Comparison of ENCODE assay signal across 9 mouse cellular contexts in the genomic region with DNA sequence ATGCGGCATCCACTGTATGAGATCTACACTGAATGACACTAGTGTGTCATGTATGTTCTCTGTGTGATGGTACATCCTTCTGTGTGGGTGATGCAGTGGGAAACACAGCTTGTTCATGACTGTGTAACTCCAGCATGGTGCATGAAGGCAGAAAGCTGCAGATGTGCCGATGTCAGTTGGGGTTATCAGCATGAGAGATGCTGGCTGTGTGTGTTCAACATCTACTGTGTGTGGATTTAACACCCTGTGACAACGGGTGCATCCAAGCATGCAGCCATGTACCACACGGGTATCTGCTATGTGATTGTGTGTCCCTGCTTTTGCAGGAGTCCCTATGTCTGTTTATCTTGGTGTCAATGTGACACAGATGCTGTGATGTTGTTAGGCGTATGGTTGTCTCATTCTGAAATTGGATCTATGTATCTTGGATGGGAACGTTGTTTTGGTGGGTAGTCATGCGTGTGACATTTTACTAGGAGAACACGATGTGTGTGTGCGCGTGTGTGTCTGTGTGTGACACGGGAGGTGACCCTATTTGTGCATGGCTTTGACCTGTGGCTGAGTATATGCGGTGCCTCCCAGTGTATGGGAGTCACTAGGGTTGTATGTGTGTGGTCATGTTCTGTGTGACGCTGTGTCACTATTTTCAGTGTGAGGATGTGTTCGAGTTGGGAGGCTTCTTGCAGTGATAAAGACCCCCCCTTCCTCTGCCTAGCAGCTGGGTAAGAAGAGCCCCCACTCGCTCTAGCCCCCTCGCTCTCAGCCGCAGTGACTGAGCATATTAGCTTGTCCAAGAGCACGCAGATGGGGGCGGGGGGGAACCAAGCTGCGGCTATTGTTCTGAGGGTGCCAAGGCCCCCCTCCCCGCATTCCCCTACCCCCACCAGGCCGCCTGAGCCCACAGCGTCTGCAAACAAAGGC. TPM values are rescaled to one million over a fixed set of nuclear protein-coding genes. Genes with fewer than 3 reads are reported as not detected.
DNase-seq lines count a peak whose midpoint lies in the region; ATAC-seq lines count a peak whose summit lies in the region.
"Had no signal": no experiment of that assay in that cellular context is flagged by ENCODE, and none has a peak within 500 bp of the region (broad histone marks: within the 10 kb centered on the region; RNA-seq: fewer than 3 reads in every experiment).

No protein-coding gene starts in this region.

- peaks cover 12% of the 10 kb centered on the region for H3K4me1 ChIP-seq in heart, embryonic 15.5 days (replicated peaks)
- H3K4me1 ChIP-seq in hindbrain, embryonic 13.5 days (replicated peaks) = peaks cover 37% of the 10 kb centered on the region
- peaks cover 38% of the 10 kb centered on the region for H3K4me1 ChIP-seq in midbrain, embryonic 13.5 days (replicated peaks)

- H3K27me3 ChIP-seq in heart, embryonic 15.5 days = peaks cover 79% of the 10 kb centered on the region
- H3K27me3 ChIP-seq in hindbrain, embryonic 13.5 days = peaks cover 30% of the 10 kb centered on the region
- peaks cover 26% of the 10 kb centered on the region for H3K27me3 ChIP-seq in midbrain, embryonic 13.5 days

- ATAC-seq in heart, embryonic 15.5 days (replicated peaks; ENCODE audit: insufficient number of reproducible peaks, insufficient read depth, low FRiP score, low read depth) = no peak
- peak; percentile 56 for ATAC-seq in hindbrain, embryonic 13.5 days (ENCODE audit: low FRiP score)
- peak; percentile 59 for ATAC-seq in midbrain, embryonic 13.5 days

- 25% methylated on average over 22 of the region's 23 CpGs for WGBS in heart, embryonic 15.5 days
- 13% methylated on average over 20 of the region's 23 CpGs for WGBS in hindbrain, embryonic 13.5 days
- 14% methylated on average over 23 of the region's 23 CpGs for WGBS in midbrain, embryonic 13.5 days

- H3K9me3 ChIP-seq in heart, embryonic 15.5 days (replicated peaks) = no peaks in the 10 kb centered on the region
- H3K9me3 ChIP-seq in hindbrain, embryonic 13.5 days = no peaks in the 10 kb centered on the region
- no peaks in the 10 kb centered on the region for H3K9me3 ChIP-seq in midbrain, embryonic 13.5 days
- H3K9me3 ChIP-seq: G1E had no signal

- H3K4me3 ChIP-seq in heart, embryonic 15.5 days = peak overlapping the region; percentile 46
- peak overlapping the region; percentile 85 for H3K4me3 ChIP-seq in hindbrain, embryonic 13.5 days
- peak overlapping the region; percentile 89 for H3K4me3 ChIP-seq in midbrain, embryonic 13.5 days (replicated peaks)

- DNase-seq in heart, adult 18-20 months = no peak
- DNase-seq in cerebellum, adult 9-11 months = peak; percentile 69
- DNase-seq in natural killer cell, adult 2 months (ENCODE audit: low spot score in 2 of 2) = no peak
- no peak for DNase-seq in testis, postnatal 14 days (ENCODE audit: low spot score)
- no peak for DNase-seq in gastrocnemius, postnatal 25 days

- H3K9ac ChIP-seq in heart, embryonic 15.5 days = no peak overlapping the region
- peak overlapping the region; percentile 98 for H3K9ac ChIP-seq in hindbrain, embryonic 13.5 days
- peak overlapping the region; percentile 98 for H3K9ac ChIP-seq in midbrain, embryonic 13.5 days (replicated peaks)

- peak overlapping the region; percentile 71 for H3K4me2 ChIP-seq in heart, embryonic 15.5 days
- H3K4me2 ChIP-seq in hindbrain, embryonic 13.5 days = peak overlapping the region; percentile 87
- peak overlapping the region; percentile 73 for H3K4me2 ChIP-seq in midbrain, embryonic 13.5 days (replicated peaks)

- no peak overlapping the region for H3K27ac ChIP-seq in heart, embryonic 15.5 days
- peak overlapping the region; percentile 98 for H3K27ac ChIP-seq in hindbrain, embryonic 13.5 days
- H3K27ac ChIP-seq in midbrain, embryonic 13.5 days = peak overlapping the region; percentile 97

- H3K36me3 ChIP-seq in heart, embryonic 15.5 days = no peaks in the 10 kb centered on the region
- H3K36me3 ChIP-seq in hindbrain, embryonic 13.5 days = peaks cover 16% of the 10 kb centered on the region
- peaks cover 21% of the 10 kb centered on the region for H3K36me3 ChIP-seq in midbrain, embryonic 13.5 days
- H3K36me3 ChIP-seq: G1E had no signal

RNA-seq across cellular contexts. Expression of a gene that starts 0.9 kb away (rescaled TPM):
- polyA plus RNA-seq in heart, embryonic 15.5 days (2015; fragmentation: Nextera tagmentation; extraction: Ambion mirVana) = 0.09 and 0.41 TPM in 2 replicates
- total RNA-seq in heart, adult 18-20 months (2021) = under 1 TPM; 0.10 TPM
- 59.1 and 62.2 TPM in 2 replicates for polyA plus RNA-seq in hindbrain, embryonic 13.5 days (2015; fragmentation: Nextera tagmentation; extraction: Ambion mirVana)
- 55.6 and 56.1 TPM in 2 replicates for polyA plus RNA-seq in midbrain, embryonic 13.5 days (2015; fragmentation: Nextera tagmentation; extraction: Ambion mirVana)
- not detected for total RNA-seq in gastrocnemius, postnatal 25 days (2021)

RNA-seq across cellular contexts. Expression of a gene that starts 10.5 kb away (rescaled TPM):
- 0.26 TPM in 1 of 2 replicates, not detected in the other for polyA plus RNA-seq in heart, embryonic 15.5 days (2015; fragmentation: Nextera tagmentation; extraction: Ambion mirVana)
- total RNA-seq in heart, adult 18-20 months (2021) = not detected
- polyA plus RNA-seq in hindbrain, embryonic 13.5 days (2015; fragmentation: Nextera tagmentation; extraction: Ambion mirVana) = 1.8 and 2.4 TPM in 2 replicates
- 1.9 and 2.7 TPM in 2 replicates for polyA plus RNA-seq in midbrain, embryonic 13.5 days (2015; fragmentation: Nextera tagmentation; extraction: Ambion mirVana)
- total RNA-seq in gastrocnemius, postnatal 25 days (2021) = not detected
- polyA plus RNA-seq: G1E had no signal

RNA-seq across cellular contexts. Expression of a gene that starts 27.9 kb away (rescaled TPM):
- 4.3 and 7.3 TPM in 2 replicates for polyA plus RNA-seq in heart, embryonic 15.5 days (2015; fragmentation: Nextera tagmentation; extraction: Ambion mirVana)
- 10 to 100 TPM in 1 of 2 experiments, 1 to 10 TPM in 1; 9.5 to 11.0 TPM for total RNA-seq in heart, adult 18-20 months (2021)
- polyA plus RNA-seq in hindbrain, embryonic 13.5 days (2015; fragmentation: Nextera tagmentation; extraction: Ambion mirVana) = 5.8 and 6.0 TPM in 2 replicates
- polyA plus RNA-seq in midbrain, embryonic 13.5 days (2015; fragmentation: Nextera tagmentation; extraction: Ambion mirVana) = 6.0 and 6.2 TPM in 2 replicates
- total RNA-seq in gastrocnemius, postnatal 25 days (2021) = 1 to 10 TPM; 4.5 to 5.7 TPM

RNA-seq across cellular contexts. Expression of a gene that starts 32.9 kb away (rescaled TPM):
- polyA plus RNA-seq in heart, embryonic 15.5 days (2015; fragmentation: Nextera tagmentation; extraction: Ambion mirVana) = not detected in 2 replicates
- total RNA-seq in heart, adult 18-20 months (2021) = 1 to 10 TPM in 1 of 2 experiments, not detected in 1; 2.3 TPM
- not detected in 2 replicates for polyA plus RNA-seq in hindbrain, embryonic 13.5 days (2015; fragmentation: Nextera tagmentation; extraction: Ambion mirVana)
- not detected in 2 replicates for polyA plus RNA-seq in midbrain, embryonic 13.5 days (2015; fragmentation: Nextera tagmentation; extraction: Ambion mirVana)
- total RNA-seq in gastrocnemius, postnatal 25 days (2021) = not detected
- total RNA-seq: G1E had no signal
- polyA plus RNA-seq: G1E had no signal

RNA-seq across cellular contexts. Expression of a gene that starts 33.1 kb away (rescaled TPM):
- polyA plus RNA-seq in heart, embryonic 15.5 days (2015; fragmentation: Nextera tagmentation; extraction: Ambion mirVana) = 596 and 644 TPM in 2 replicates
- 100 to 1,000 TPM; 648 to 740 TPM for total RNA-seq in heart, adult 18-20 months (2021)
- 1,362 and 1,388 TPM in 2 replicates for polyA plus RNA-seq in hindbrain, embryonic 13.5 days (2015; fragmentation: Nextera tagmentation; extraction: Ambion mirVana)
- 1,603 and 1,658 TPM in 2 replicates for polyA plus RNA-seq in midbrain, embryonic 13.5 days (2015; fragmentation: Nextera tagmentation; extraction: Ambion mirVana)
- total RNA-seq in gastrocnemius, postnatal 25 days (2021) = 100 to 1,000 TPM; 192 to 200 TPM

Comparison
In these comparisons a context has a peak if more than half of its experiments do, and no peak if none do; other contexts are left out.
1. RNA of a gene that starts 0.9 kb away (polyA plus RNA-seq): 59.1 to 62.2 TPM in hindbrain, embryonic 13.5 days and 55.6 to 56.1 TPM in midbrain, embryonic 13.5 days; 0.09 to 0.41 TPM in heart, embryonic 15.5 days; every median in the first group is over 10 times any median in the second.
2. Peak in every context shown above with its lines, with median percentiles within 50 percentile points of each other: H3K4me2 ChIP-seq and H3K4me3 ChIP-seq.